Mouse (Mus musculus) hindbrain, postnatal 0 days (tissue): ENCODE data around the gene Zfp410. TPM values are rescaled to one million over a fixed set of nuclear protein-coding genes. Genes with fewer than 3 reads are reported as not detected.

ENCODE experiments used
- ATAC-seq: fragments of 200-750 bp; cut with Nextera tagmentation; 2 replicates; pipeline ENCODE4 v1.8.0; 2017; ENCODE audit warnings: mild to moderate bottlenecking, moderate TSS enrichment, moderate library complexity
- DNase-seq: peaks from one replicate; pipeline ENCODE4 v3.0.0-alpha.2; 2015; ENCODE audit warnings: low spot score
- H3K27ac ChIP-seq: fragments of 300-500 bp; sonication (generic); 2 replicates; pipeline ENCODE4 v1.5.1; 2014; ENCODE audit warnings: mild to moderate bottlenecking
- H3K27me3 ChIP-seq: fragments of 300-500 bp; sonication (generic); 2 replicates; pipeline ENCODE4 v1.6.1; 2014; ENCODE audit warnings: low read length, mixed read lengths; ENCODE audit not compliant: insufficient read depth
- H3K36me3 ChIP-seq: fragments of 300-500 bp; sonication (generic); 2 replicates; pipeline ENCODE4 v1.6.1; 2014; ENCODE audit warnings: low read length, mixed read lengths; ENCODE audit not compliant: insufficient read depth
- H3K4me1 ChIP-seq: fragments of 300-500 bp; sonication (generic); 2 replicates; pipeline ENCODE4 v1.6.1; 2014; ENCODE audit warnings: antibody characterized with exemption, low read length, mixed read lengths; ENCODE audit not compliant: insufficient read depth
- H3K4me2 ChIP-seq: fragments of 300-500 bp; sonication (generic); 2 replicates; pipeline ENCODE4 v1.6.1; 2014; ENCODE audit warnings: low read depth, mild to moderate bottlenecking, low read length, moderate library complexity, mixed read lengths
- H3K4me3 ChIP-seq: fragments of 300-500 bp; sonication (generic); 2 replicates; pipeline ENCODE4 v1.5.1; 2014; ENCODE audit warnings: low read length
- H3K9ac ChIP-seq: fragments of 300-500 bp; sonication (generic); replicated peaks from 2 replicates; pipeline ENCODE4 v1.6.1; 2014; ENCODE audit warnings: mild to moderate bottlenecking, low read length, moderate library complexity, mixed read lengths
- H3K9me3 ChIP-seq: fragments of 300-500 bp; sonication (generic); 2 replicates; pipeline ENCODE4 v1.6.1; 2016; ENCODE audit warnings: low read length, mixed read lengths
- CTCF ChIP-seq: IDR thresholded peaks from 2 replicates; pipeline ENCODE4 v1.5.1; 2016; ENCODE audit warnings: antibody characterized with exemption, control low read depth, low read depth
- WGBS: fragments of 180-500 bp; shearing (Covaris S2); extraction: QIAGEN DNeasy Blood & Tissue Kit; methylation state at CpG from one replicate; pipeline ENCODE4 v1.1.7; 2014; 5-methylcytosine and 5-hydroxymethylcytosine counted together
- polyA plus RNA-seq: library from polyadenylated mRNA; unstranded; fragments of >200 nt; fragmentation: Nextera tagmentation; extraction: Ambion mirVana; gene quantifications from 2 replicates; pipeline ENCODE4 v1.2.1, GENCODE M21; 2015
- total RNA-seq: library from RNA; depleted of rRNA; stranded (reverse); fragments of >200 nt; gene quantifications from 2 replicates; pipeline ENCODE4 v1.2.3, GENCODE M21; 2014

The Zfp410 gene
- total and polyA plus RNA-seq, 2 experiments from 2014 or later = 53.8 to 55.9 TPM

DNA sequence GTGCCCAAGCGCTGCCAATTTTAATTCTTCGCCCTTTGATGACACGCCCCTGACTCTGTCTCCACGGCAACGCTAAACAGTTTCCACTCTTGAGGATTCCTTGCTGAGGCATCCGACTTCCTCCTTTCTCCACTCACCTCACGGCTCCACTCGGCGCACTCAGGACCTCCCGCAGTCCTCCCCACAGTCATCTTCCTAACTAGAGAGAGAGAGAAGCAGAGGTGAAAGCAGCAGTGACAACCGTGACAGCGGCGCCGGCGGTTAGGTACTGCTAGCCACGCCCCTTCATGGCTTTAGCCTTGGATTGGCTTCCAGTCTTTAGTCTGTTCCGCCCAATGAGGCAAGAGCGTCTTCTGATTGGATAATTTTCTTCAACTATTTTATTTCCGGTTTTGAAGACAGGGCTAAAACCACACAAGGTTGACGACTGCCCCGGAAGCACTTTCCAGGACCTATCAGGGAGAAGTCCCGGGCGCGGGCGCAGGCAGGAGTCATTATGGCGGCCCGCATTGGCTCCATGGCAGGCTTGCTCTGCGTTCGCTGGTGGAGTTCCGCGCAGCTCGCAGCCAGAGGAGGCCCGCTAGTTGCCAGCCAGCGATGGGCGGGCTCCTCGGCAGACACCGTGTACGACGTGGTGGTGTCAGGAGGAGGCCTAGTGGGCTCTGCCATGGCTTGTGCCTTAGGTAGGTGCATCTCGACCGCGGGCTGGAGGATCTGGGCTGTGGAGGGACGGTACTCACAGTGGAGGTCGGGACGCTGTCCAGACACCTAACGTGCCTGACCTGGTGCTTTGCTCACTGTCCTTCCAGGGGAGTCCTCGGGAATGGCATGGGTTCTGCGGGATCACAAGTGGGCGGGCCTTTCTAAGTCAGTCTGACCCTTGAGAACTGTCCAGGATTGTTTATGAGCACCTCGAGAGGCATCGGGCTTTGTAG is 45.2 kb downstream of the Zfp410 start, which contains the start of the genes Coq6 and Fam161b:
Coq6 (plus strand) TSS at position 103 of the 935 bp plus-strand sequence.
Fam161b (minus strand) TSS at position 279 of the 935 bp plus-strand sequence.
- no peaks in the 10 kb centered on the region for H3K9me3 ChIP-seq
- peak within 1 kb of the TSS; percentile 91 for H3K4me2 ChIP-seq
- ATAC-seq (peak; percentile 100), DNase-seq (peak; percentile 99)
- peaks cover 8% of the 10 kb centered on the region; the same call in 1 of the 2 replicates for H3K4me1 ChIP-seq
- no peak; the same call in none of the 2 replicates for TF ChIP-seq CTCF
- H3K27me3 ChIP-seq = no peaks in the 10 kb centered on the region
- WGBS = under 1% methylated on average over 51 of the region's 51 CpGs
- H3K9ac ChIP-seq = peak within 1 kb of the TSS; percentile 84
- H3K27ac ChIP-seq = peak within 1 kb of the TSS; percentile 68
- peak within 1 kb of the TSS; percentile 98 for H3K4me3 ChIP-seq
- 0 out of 2 replicates have a peak, but pooled peaks cover 3% of the 10 kb centered on the region for H3K36me3 ChIP-seq

DNA sequence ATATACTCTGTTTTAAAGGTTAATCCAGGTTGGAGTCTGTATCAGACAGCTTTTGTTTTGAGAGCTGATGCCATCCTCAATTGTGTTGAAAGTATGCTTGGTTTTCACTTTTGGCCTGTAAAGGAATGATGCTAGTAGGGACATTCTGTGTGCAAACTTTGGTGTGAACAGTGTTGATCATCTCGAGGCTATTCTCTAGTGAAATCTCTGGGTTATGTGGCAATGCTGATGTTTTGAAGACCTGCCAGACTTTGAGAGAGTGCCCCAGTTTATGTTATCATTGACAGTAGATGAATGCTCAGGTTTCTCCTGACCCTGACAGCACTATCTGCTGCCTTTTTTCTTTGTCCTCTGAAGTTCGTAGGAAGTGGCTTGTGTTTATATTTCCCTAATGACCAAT is 46.2 kb downstream of the Zfp410 start:
- H3K27me3 ChIP-seq = no peaks in the 10 kb centered on the region
- peak overlapping the region; percentile 98 for H3K4me3 ChIP-seq
- H3K4me2 ChIP-seq = peak overlapping the region; percentile 91
- no peaks in the 10 kb centered on the region; the same call in 1 of the 2 replicates for H3K36me3 ChIP-seq
- ATAC-seq (no peak), DNase-seq (no peak)
- TF ChIP-seq CTCF = no peak
- H3K4me1 ChIP-seq = peaks cover 8% of the 10 kb centered on the region; the same call in 1 of the 2 replicates
- 71% methylated on average over 2 of the region's 2 CpGs for WGBS
- H3K9me3 ChIP-seq = no peaks in the 10 kb centered on the region
- no peak overlapping the region for H3K27ac ChIP-seq
- no peak overlapping the region for H3K9ac ChIP-seq

DNA sequence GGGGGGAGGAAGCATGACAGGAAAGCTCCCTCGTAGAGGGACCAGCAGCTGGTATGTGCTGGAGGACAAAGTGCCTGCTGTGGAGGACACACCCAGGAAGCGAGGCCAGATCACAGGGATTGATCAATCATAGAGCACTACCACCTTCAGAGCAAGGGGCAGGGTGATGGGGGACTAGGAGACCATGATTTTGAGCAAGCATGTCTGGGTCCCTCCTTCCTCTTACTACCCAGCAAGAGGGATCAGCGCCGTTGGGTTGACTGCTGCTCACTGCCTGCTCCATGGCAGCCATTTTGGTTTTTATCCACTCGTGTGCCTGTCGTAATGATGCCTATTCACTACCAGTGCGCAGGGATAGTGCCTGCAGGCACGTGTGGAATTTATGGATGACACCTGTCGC is 47.6 kb downstream of the Zfp410 start:
- no peak for ATAC-seq
- WGBS = 86% methylated on average over 9 of the region's 9 CpGs
- no peaks in the 10 kb centered on the region for H3K9me3 ChIP-seq
- peaks cover 11% of the 10 kb centered on the region for H3K36me3 ChIP-seq
- peaks cover 8% of the 10 kb centered on the region; the same call in 1 of the 2 replicates for H3K4me1 ChIP-seq
- no peaks in the 10 kb centered on the region for H3K27me3 ChIP-seq
- no peak overlapping the region for H3K4me3 ChIP-seq
- no peak for DNase-seq
- no peak overlapping the region for H3K27ac ChIP-seq
- no peak overlapping the region for H3K9ac ChIP-seq
- TF ChIP-seq CTCF = no peak
- no peak overlapping the region for H3K4me2 ChIP-seq

DNA sequence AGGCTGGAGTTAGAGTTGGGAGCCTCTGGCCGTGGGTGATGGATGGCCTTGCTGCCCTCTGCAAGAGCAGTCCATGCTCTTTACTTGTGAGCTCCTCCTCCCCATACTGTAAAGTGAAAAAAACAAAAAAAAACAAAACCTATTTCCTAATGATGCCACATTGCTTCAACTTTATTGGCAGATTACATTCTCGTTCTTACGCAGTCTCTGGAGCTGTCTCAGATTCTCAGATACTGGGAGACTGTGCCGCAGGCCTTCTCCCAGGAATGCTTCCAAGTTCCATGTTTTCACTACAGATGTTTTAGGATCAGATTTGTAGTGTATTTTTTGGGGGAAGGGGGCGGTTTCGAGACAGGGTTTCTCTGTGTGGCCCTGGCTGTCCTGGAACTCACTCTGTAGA is 48.5 kb downstream of the Zfp410 start:
- no peak overlapping the region for H3K27ac ChIP-seq
- ATAC-seq (no peak), DNase-seq (no peak)
- TF ChIP-seq CTCF = no peak
- no peaks in the 10 kb centered on the region for H3K9me3 ChIP-seq
- no peak overlapping the region for H3K9ac ChIP-seq
- 98% methylated on average over 6 of the region's 6 CpGs for WGBS
- peaks cover 8% of the 10 kb centered on the region; the same call in 1 of the 2 replicates for H3K4me1 ChIP-seq
- no peaks in the 10 kb centered on the region for H3K27me3 ChIP-seq
- no peak overlapping the region for H3K4me2 ChIP-seq
- H3K4me3 ChIP-seq = no peak overlapping the region
- peaks cover 19% of the 10 kb centered on the region for H3K36me3 ChIP-seq

DNA sequence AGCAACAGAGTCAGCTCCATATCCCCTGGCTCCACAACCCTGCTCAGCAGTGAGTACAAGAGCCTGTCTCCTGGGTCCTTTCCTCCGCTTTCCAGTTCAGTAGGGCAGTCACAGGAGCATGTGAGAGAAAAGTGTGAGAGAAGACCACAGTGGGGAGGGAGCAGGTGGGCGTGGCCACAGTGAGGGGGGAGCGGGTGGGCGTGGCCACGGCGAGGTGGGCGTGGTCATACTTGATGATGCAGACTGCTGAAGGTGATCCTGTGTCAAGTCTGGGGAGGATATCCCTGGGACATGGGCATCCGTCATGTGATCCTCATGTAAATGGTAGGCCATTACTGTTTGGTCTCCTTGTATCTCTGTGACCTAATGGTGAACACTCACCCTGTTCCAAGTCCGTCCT is 50.3 kb downstream of the Zfp410 start:
- WGBS = 73% methylated on average over 9 of the region's 9 CpGs
- peaks cover 8% of the 10 kb centered on the region; the same call in 1 of the 2 replicates for H3K4me1 ChIP-seq
- no peaks in the 10 kb centered on the region for H3K9me3 ChIP-seq
- H3K27ac ChIP-seq = no peak overlapping the region
- no peaks in the 10 kb centered on the region for H3K27me3 ChIP-seq
- no peak for TF ChIP-seq CTCF
- DNase-seq = no peak
- no peak overlapping the region for H3K9ac ChIP-seq
- ATAC-seq = no peak
- H3K36me3 ChIP-seq = peaks cover 37% of the 10 kb centered on the region
- no peak overlapping the region for H3K4me3 ChIP-seq
- no peak overlapping the region for H3K4me2 ChIP-seq

DNA sequence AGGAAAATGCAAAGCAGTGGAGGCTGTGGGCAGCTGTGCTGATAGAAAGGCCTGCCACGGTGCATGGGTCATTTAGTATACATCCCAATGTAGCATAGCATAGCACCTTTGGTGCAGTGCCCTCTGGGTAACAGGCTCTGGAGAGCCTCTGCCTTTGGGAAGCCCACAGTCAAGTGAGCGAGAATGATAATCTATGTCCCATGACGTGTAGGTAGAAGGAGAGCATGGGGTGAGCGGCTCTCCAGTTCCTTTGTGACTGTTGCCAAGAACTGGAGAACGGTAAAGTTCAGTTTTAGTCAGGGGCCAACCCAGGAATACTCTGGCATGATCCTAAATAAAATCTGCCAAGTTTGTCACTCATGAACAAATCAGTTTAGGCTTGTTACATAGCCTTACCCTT is 55.0 kb downstream of the Zfp410 start:
- 93% methylated on average over 5 of the region's 5 CpGs for WGBS
- H3K4me2 ChIP-seq = no peak overlapping the region
- H3K9ac ChIP-seq = no peak overlapping the region
- H3K9me3 ChIP-seq = no peaks in the 10 kb centered on the region
- ATAC-seq (no peak), DNase-seq (no peak)
- no peaks in the 10 kb centered on the region for H3K4me1 ChIP-seq
- H3K27ac ChIP-seq = no peak overlapping the region
- no peak overlapping the region for H3K4me3 ChIP-seq
- TF ChIP-seq CTCF = no peak
- no peaks in the 10 kb centered on the region for H3K27me3 ChIP-seq
- peaks cover 61% of the 10 kb centered on the region for H3K36me3 ChIP-seq
